Mouse (Mus musculus) limb, embryonic 10.5 days (tissue): ENCODE data around the gene Rmdn2. TPM values are rescaled to one million over a fixed set of nuclear protein-coding genes. Genes with fewer than 3 reads are reported as not detected.

Experiments
- DNase-seq: peaks from one replicate; pipeline ENCODE4 v3.0.0-alpha.2; 2017; ENCODE audit warnings: low spot score
- H3K27ac ChIP-seq: fragments of 300-500 bp; sonication (generic); 2 replicates; pipeline ENCODE4 v1.5.1; 2016; ENCODE audit warnings: mild to moderate bottlenecking
- H3K27me3 ChIP-seq: fragments of 300-500 bp; sonication (generic); 2 replicates; pipeline ENCODE4 v1.6.1; 2016; ENCODE audit warnings: low read depth, mild to moderate bottlenecking; ENCODE audit not compliant: poor library complexity, severe bottlenecking
- H3K36me3 ChIP-seq: fragments of 300-500 bp; sonication (generic); 2 replicates; pipeline ENCODE4 v1.6.1; 2016; ENCODE audit warnings: mild to moderate bottlenecking, moderate library complexity
- H3K4me1 ChIP-seq: fragments of 300-500 bp; sonication (generic); 2 replicates; pipeline ENCODE4 v1.6.1; 2016
- H3K4me3 ChIP-seq: fragments of 300-500 bp; sonication (generic); 2 replicates; pipeline ENCODE4 v1.5.1; 2016; ENCODE audit warnings: mild to moderate bottlenecking, moderate library complexity
- H3K9me3 ChIP-seq: fragments of 300-500 bp; sonication (generic); replicated peaks from 2 replicates; pipeline ENCODE4 v1.6.1; 2016; ENCODE audit warnings: mild to moderate bottlenecking
- WGBS: fragments of 180-500 bp; shearing (Covaris S2); methylation state at CpG from one replicate; pipeline ENCODE4 v1.1.7; 2016; 5-methylcytosine and 5-hydroxymethylcytosine counted together
- polyA plus RNA-seq: library from polyadenylated mRNA; unstranded; fragments of >200 nt; fragmentation: Nextera tagmentation; extraction: Ambion mirVana; gene quantifications from 2 replicates; pipeline ENCODE4 v1.2.1, GENCODE M21; 2016

Rmdn2 gene
- polyA plus RNA-seq, 1 experiment from 2014 or later: 10.0 TPM

GRCm38 (mm10) chr17:79713643-79714367 lies 102.1 kb downstream of the Rmdn2 start:
- H3K4me3 ChIP-seq: peak overlapping the region; percentile 55
- DNase-seq: peak; percentile 74
- H3K4me1 ChIP-seq: peaks cover 43% of the 10 kb centered on the region
- no peaks in the 10 kb centered on the region for H3K36me3 ChIP-seq
- H3K9me3 ChIP-seq: no peaks in the 10 kb centered on the region
- H3K27me3 ChIP-seq: peaks cover 74% of the 10 kb centered on the region
- peak overlapping the region; percentile 85 for H3K27ac ChIP-seq
- WGBS: under 1% methylated on average over 63 of the region's 63 CpGs

- DNase-seq: peak; percentile 65
- under 1% methylated on average over 16 of the region's 16 CpGs for WGBS
- no peaks in the 10 kb centered on the region for H3K36me3 ChIP-seq
These were observed 102.8 kb downstream of the Rmdn2 start for GRCm38 (mm10) chr17:79714368-79714895.

GRCm38 (mm10) chr17:79714931-79715637 lies 103.4 kb downstream of the Rmdn2 start, which contains the start of gene Cyp1b1:
Gene Cyp1b1 (minus strand): TSS chr17:79715061.
- Histone ChIP-seq H3K4me3 (peak within 1 kb of the TSS; percentile 55), H3K9me3 (no peaks in the 10 kb centered on the region), H3K36me3 (no peaks in the 10 kb centered on the region), H3K4me1 (peaks cover 37% of the 10 kb centered on the region), H3K27me3 (peaks cover 74% of the 10 kb centered on the region), H3K27ac (peak within 1 kb of the TSS; percentile 85)
- under 1% methylated on average over 31 of the region's 31 CpGs for WGBS
- DNase-seq: peak; percentile 76

More at GRCm38 (mm10) chr17:79714368-79714895, 102.8 kb downstream of the Rmdn2 start:
- Histone ChIP-seq H3K27ac (peak overlapping the region; percentile 85), H3K4me1 (peaks cover 43% of the 10 kb centered on the region), H3K27me3 (peaks cover 78% of the 10 kb centered on the region), H3K9me3 (no peaks in the 10 kb centered on the region), H3K4me3 (peak overlapping the region; percentile 55)

GRCm38 (mm10) chr17:79715649-79716143 lies 104.0 kb downstream of the Rmdn2 start:
- peak overlapping the region; percentile 55 for H3K4me3 ChIP-seq
- no peaks in the 10 kb centered on the region for H3K9me3 ChIP-seq
- H3K27ac ChIP-seq: peak overlapping the region; percentile 85
- no peaks in the 10 kb centered on the region for H3K36me3 ChIP-seq
- peaks cover 68% of the 10 kb centered on the region for H3K27me3 ChIP-seq
- peaks cover 32% of the 10 kb centered on the region for H3K4me1 ChIP-seq
- under 1% methylated on average over 42 of the region's 42 CpGs for WGBS
- peak; percentile 95 for DNase-seq

- H3K27ac ChIP-seq: no peak overlapping the region
- peaks cover 24% of the 10 kb centered on the region; the same call in 1 of the 2 replicates for H3K27me3 ChIP-seq
- H3K4me1 ChIP-seq: peaks cover 4% of the 10 kb centered on the region
- H3K9me3 ChIP-seq: no peaks in the 10 kb centered on the region
- no peak overlapping the region for H3K4me3 ChIP-seq
- H3K36me3 ChIP-seq: no peaks in the 10 kb centered on the region
- DNase-seq: no peak
- WGBS: 82% methylated on average over 7 of the region's 7 CpGs
These were observed 109.0 kb downstream of the Rmdn2 start for GRCm38 (mm10) chr17:79720681-79721080.

GRCm38 (mm10) chr17:79726613-79727012 lies 115.0 kb downstream of the Rmdn2 start:
- H3K4me3 ChIP-seq: no peak overlapping the region
- peaks cover 45% of the 10 kb centered on the region for H3K4me1 ChIP-seq
- WGBS: 92% methylated on average over 5 of the region's 5 CpGs
- H3K27me3 ChIP-seq: 0 out of 2 replicates have a peak, but pooled peaks cover 4% of the 10 kb centered on the region
- no peaks in the 10 kb centered on the region for H3K36me3 ChIP-seq
- no peak for DNase-seq
- H3K27ac ChIP-seq: no peak overlapping the region
- no peaks in the 10 kb centered on the region for H3K9me3 ChIP-seq

- 19% methylated on average over 14 of the region's 14 CpGs for WGBS
- Histone ChIP-seq H3K4me3 (peak overlapping the region; percentile 39), H3K4me1 (peaks cover 59% of the 10 kb centered on the region), H3K27me3 (peaks cover 10% of the 10 kb centered on the region; the same call in 1 of the 2 replicates), H3K36me3 (no peaks in the 10 kb centered on the region), H3K9me3 (no peaks in the 10 kb centered on the region), H3K27ac (peak overlapping the region; percentile 75)
- DNase-seq: peak; percentile 52
These were observed 116.5 kb downstream of the Rmdn2 start for GRCm38 (mm10) chr17:79728053-79728584.

- H3K27me3 ChIP-seq: peaks cover 11% of the 10 kb centered on the region; the same call in 1 of the 2 replicates
- DNase-seq: peak; percentile 78
- no peaks in the 10 kb centered on the region for H3K36me3 ChIP-seq
- H3K4me1 ChIP-seq: peaks cover 66% of the 10 kb centered on the region
- H3K9me3 ChIP-seq: no peaks in the 10 kb centered on the region
- H3K4me3 ChIP-seq: peak overlapping the region; percentile 39
- 11% methylated on average over 16 of the region's 16 CpGs for WGBS
- H3K27ac ChIP-seq: peak overlapping the region; percentile 75
These were observed 117.2 kb downstream of the Rmdn2 start for GRCm38 (mm10) chr17:79728585-79729503.

- WGBS: 14% methylated on average over 8 of the region's 8 CpGs
- H3K4me3 ChIP-seq: peak overlapping the region; percentile 25
These were observed 119.3 kb downstream of the Rmdn2 start for GRCm38 (mm10) chr17:79730988-79731387.

GRCm38 (mm10) chr17:79733039-79733438 lies 121.4 kb downstream of the Rmdn2 start:
- Histone ChIP-seq H3K9me3 (no peaks in the 10 kb centered on the region), H3K4me1 (peaks cover 76% of the 10 kb centered on the region), H3K27ac (peak overlapping the region; percentile 43), H3K36me3 (no peaks in the 10 kb centered on the region), H3K4me3 (no peak overlapping the region), H3K27me3 (peaks cover 11% of the 10 kb centered on the region; the same call in 1 of the 2 replicates)
- 57% methylated on average over 4 of the region's 4 CpGs for WGBS
- DNase-seq: no peak

More at GRCm38 (mm10) chr17:79730988-79731387, 119.3 kb downstream of the Rmdn2 start:
- no peak for DNase-seq
- Histone ChIP-seq H3K27ac (0 out of 2 replicates have a peak overlapping the region, but pooled peaks have one; percentile 42), H3K36me3 (no peaks in the 10 kb centered on the region), H3K4me1 (peaks cover 71% of the 10 kb centered on the region), H3K9me3 (no peaks in the 10 kb centered on the region), H3K27me3 (peaks cover 11% of the 10 kb centered on the region; the same call in 1 of the 2 replicates)

- Histone ChIP-seq H3K4me1 (peaks cover 52% of the 10 kb centered on the region), H3K4me3 (no peak overlapping the region), H3K36me3 (no peaks in the 10 kb centered on the region), H3K9me3 (no peaks in the 10 kb centered on the region), H3K27ac (no peak overlapping the region), H3K27me3 (peaks cover 6% of the 10 kb centered on the region; the same call in 1 of the 2 replicates)
- no peak for DNase-seq
- WGBS: 79% methylated on average over 3 of the region's 3 CpGs
These were observed 125.9 kb downstream of the Rmdn2 start for GRCm38 (mm10) chr17:79737598-79737997.
